Mouse (Mus musculus) bone marrow, adult 2 months (tissue): ENCODE data around the gene Spata2.

Source experiments
- CTCF ChIP-seq: fragments of 200-500 bp; IDR thresholded peaks from 2 replicates; pipeline ENCODE4 v1.5.1; 2011; ENCODE audit warnings: low read length, control low read depth; ENCODE audit not compliant: control insufficient read depth, insufficient read depth
- POLR2A ChIP-seq: fragments of 200-500 bp; IDR thresholded peaks from 2 replicates; pipeline ENCODE4 v1.6.1; 2011; ENCODE audit warnings: low read depth, mild to moderate bottlenecking, control low read depth, low read length, borderline replicate concordance; ENCODE audit not compliant: control insufficient read depth

- TF ChIP-seq CTCF (no peak), POLR2A (no peak)
These were observed 37.8 kb upstream of the Spata2 start for GRCm38 (mm10) chr2:167530536-167530935.
